Mouse (Mus musculus) CH12.LX (cell line): Measurements from ENCODE around the gene Tmem147. TPM values are rescaled to one million over a fixed set of nuclear protein-coding genes. Genes with fewer than 3 reads are reported as not detected.
"Not testable (repeated sequence)": the region's sequence is repeated elsewhere in the genome, so short reads cannot be mapped to it uniquely, and the experiment has no call there.

Experiments
- DNase-seq: peaks from one replicate; pipeline ENCODE4 v3.0.0-alpha.2; 2013; ENCODE audit errors: extremely low read depth
- H3K27ac ChIP-seq: 2 replicates; pipeline ENCODE4 v1.5.1; 2012; ENCODE audit warnings: low read depth, mild to moderate bottlenecking, control low read depth, moderate library complexity; ENCODE audit not compliant: insufficient read depth
- H3K27me3 ChIP-seq: replicated peaks from 2 replicates; pipeline ENCODE3; 2012; ENCODE audit warnings: inconsistent platforms
- H3K36me3 ChIP-seq, 2 experiments: replicated peaks in 1 of 2; 2 replicates each; pipeline versions ENCODE3 to v1.6.1; 2012; ENCODE audit warnings: inconsistent platforms in 1 of 2, low read length in 1 of 2, mild to moderate bottlenecking in 1 of 2, mixed read lengths in 1 of 2, moderate library complexity in 1 of 2; ENCODE audit not compliant: control insufficient read depth in 1 of 2, insufficient read depth in 1 of 2
- H3K4me1 ChIP-seq, 2 experiments: 2 replicates each; pipeline ENCODE4 v1.6.1; 2012; ENCODE audit warnings: inconsistent platforms in 1 of 2, moderate library complexity in 1 of 2; ENCODE audit not compliant: insufficient read depth in 2 of 2, control insufficient read depth in 1 of 2
- H3K4me2 ChIP-seq: 2 replicates; pipeline ENCODE4 v1.6.1; 2012; ENCODE audit warnings: low read depth, mild to moderate bottlenecking, control low read depth; ENCODE audit not compliant: poor library complexity, insufficient read depth, severe bottlenecking
- H3K4me3 ChIP-seq, 3 experiments: fragments of 150-350 bp in 1 of 3; sonication (generic) in 1 of 3; replicated peaks in 1 of 3; 2 replicates each; pipeline versions ENCODE3 to v1.5.1; 2011 to 2012; ENCODE audit warnings: low read depth in 2 of 3, low read length in 2 of 3, mild to moderate bottlenecking in 2 of 3, moderate library complexity in 2 of 3, control low read depth in 1 of 3, improper control_type of control experiment in 1 of 3, inconsistent platforms in 1 of 3, mixed read lengths in 1 of 3; ENCODE audit not compliant: poor library complexity in 1 of 3
- H3K79me2 ChIP-seq: replicated peaks from 2 replicates; pipeline ENCODE4 v1.6.1; 2012; ENCODE audit warnings: mild to moderate bottlenecking, moderate library complexity; ENCODE audit not compliant: control insufficient read depth, poor library complexity, insufficient read depth, severe bottlenecking; ENCODE audit errors: extremely low read depth
- H3K9ac ChIP-seq: 2 replicates; pipeline ENCODE4 v1.6.1; 2012; ENCODE audit warnings: low read depth, mild to moderate bottlenecking, control low read depth, moderate library complexity; ENCODE audit not compliant: insufficient read depth
- H3K9me3 ChIP-seq: replicated peaks from 2 replicates; pipeline ENCODE3; 2012; ENCODE audit warnings: low read length, inconsistent platforms, mixed read lengths
- CHD2 ChIP-seq: IDR thresholded peaks from 2 replicates; pipeline ENCODE4 v1.6.1; 2011; ENCODE audit warnings: low read length, improper control_type of control experiment
- EP300 ChIP-seq: IDR thresholded peaks from 2 replicates; pipeline ENCODE4 v1.6.1; 2011; ENCODE audit warnings: low read length, improper control_type of control experiment
- ETS1 ChIP-seq: conservative IDR thresholded peaks from 2 replicates; pipeline ENCODE4 v1.6.1; 2012; ENCODE audit warnings: low read depth, mild to moderate bottlenecking, inconsistent platforms, low read length, improper control_type of control experiment, moderate library complexity
- GABPA ChIP-seq: IDR thresholded peaks from 2 replicates; pipeline ENCODE4 v1.6.1; 2012; ENCODE audit warnings: low read depth, low read length, improper control_type of control experiment, inconsistent platforms; ENCODE audit not compliant: insufficient replicate concordance
- JUND ChIP-seq: conservative IDR thresholded peaks from 2 replicates; pipeline ENCODE4 v1.6.1; 2011; ENCODE audit warnings: low read depth, low read length, improper control_type of control experiment
- KAT2A ChIP-seq: IDR thresholded peaks from 2 replicates; pipeline ENCODE4 v1.6.1; 2012; ENCODE audit warnings: low read length, improper control_type of control experiment, inconsistent platforms; ENCODE audit not compliant: insufficient replicate concordance
- MAFK ChIP-seq: IDR thresholded peaks from 2 replicates; pipeline ENCODE4 v1.6.1; 2011; ENCODE audit warnings: low read length, improper control_type of control experiment; ENCODE audit not compliant: insufficient replicate concordance
- NELFE ChIP-seq: IDR thresholded peaks from 2 replicates; pipeline ENCODE4 v1.6.1; 2011; ENCODE audit warnings: low read depth, low read length, improper control_type of control experiment
- NRF1 ChIP-seq: IDR thresholded peaks from 2 replicates; pipeline ENCODE4 v1.6.1; 2014; ENCODE audit warnings: low read depth, mild to moderate bottlenecking, inconsistent platforms, low read length, improper control_type of control experiment, moderate library complexity
- POLR2A ChIP-seq: IDR thresholded peaks from 2 replicates; pipeline ENCODE4 v1.6.1; 2011; ENCODE audit warnings: low read depth, mild to moderate bottlenecking, improper control_type of control experiment, low read length
- POLR2AphosphoS2 ChIP-seq: IDR thresholded peaks from 2 replicates; pipeline ENCODE4 v1.6.1; 2011; ENCODE audit warnings: low read depth, low read length, improper control_type of control experiment
- RAD21 ChIP-seq: IDR thresholded peaks from 2 replicates; pipeline ENCODE4 v1.6.1; 2011; ENCODE audit warnings: low read depth, mild to moderate bottlenecking, low read length, improper control_type of control experiment, moderate library complexity
- RCOR1 ChIP-seq: conservative IDR thresholded peaks from 2 replicates; pipeline ENCODE4 v1.6.1; 2012; ENCODE audit warnings: low read depth, mild to moderate bottlenecking, inconsistent platforms, low read length, improper control_type of control experiment
- SMC3 ChIP-seq: IDR thresholded peaks from 2 replicates; pipeline ENCODE4 v1.6.1; 2011; ENCODE audit warnings: low read depth, low read length, improper control_type of control experiment
- TBP ChIP-seq: conservative IDR thresholded peaks from 2 replicates; pipeline ENCODE4 v1.6.1; 2011; ENCODE audit warnings: low read depth, low read length, improper control_type of control experiment
- UBTF ChIP-seq: IDR thresholded peaks from 2 replicates; pipeline ENCODE4 v1.6.1; 2012; ENCODE audit warnings: low read depth, mild to moderate bottlenecking, inconsistent platforms, low read length, improper control_type of control experiment, moderate library complexity
- dilution Hi-C: fragments of 300-500 bp; cut with MboI; formaldehyde crosslinking; loops from 2 replicates; pipeline ENCODE4 v1.14.3; 2020; ENCODE audit warnings: low sequenced_read_pairs; ENCODE audit not compliant: extremely low pct_unique_long_range_greater_than_20kb, extremely low pct_ligation_motif_present
- in situ Hi-C: fragments of 300-500 bp; cut with MboI; formaldehyde crosslinking; loops from 3 replicates; pipeline ENCODE4 v1.14.3; 2019; ENCODE audit warnings: low sequenced_read_pairs, low pct_ligation_motif_present, low pct_unique_long_range_greater_than_20kb, mixed read lengths
- polyA plus RNA-seq: library from polyadenylated mRNA; unstranded; fragments of >175 nt; gene quantifications from 2 replicates; pipeline ENCODE4 v1.2.1, GENCODE M21; 2012; ENCODE audit warnings: low read depth; ENCODE audit not compliant: insufficient read length
- total RNA-seq, 2 experiments: library from RNA; depleted of rRNA; stranded (reverse); fragments of 300-350 nt in 1 of 2; fragments of >200 nt in 1 of 2; gene quantifications; 2 replicates each; pipeline ENCODE4 v1.2.3; 2012 to 2014

The Tmem147 gene
- total and polyA plus RNA-seq, 3 experiments, result 137 to 152 (median 149) TPM

DNA sequence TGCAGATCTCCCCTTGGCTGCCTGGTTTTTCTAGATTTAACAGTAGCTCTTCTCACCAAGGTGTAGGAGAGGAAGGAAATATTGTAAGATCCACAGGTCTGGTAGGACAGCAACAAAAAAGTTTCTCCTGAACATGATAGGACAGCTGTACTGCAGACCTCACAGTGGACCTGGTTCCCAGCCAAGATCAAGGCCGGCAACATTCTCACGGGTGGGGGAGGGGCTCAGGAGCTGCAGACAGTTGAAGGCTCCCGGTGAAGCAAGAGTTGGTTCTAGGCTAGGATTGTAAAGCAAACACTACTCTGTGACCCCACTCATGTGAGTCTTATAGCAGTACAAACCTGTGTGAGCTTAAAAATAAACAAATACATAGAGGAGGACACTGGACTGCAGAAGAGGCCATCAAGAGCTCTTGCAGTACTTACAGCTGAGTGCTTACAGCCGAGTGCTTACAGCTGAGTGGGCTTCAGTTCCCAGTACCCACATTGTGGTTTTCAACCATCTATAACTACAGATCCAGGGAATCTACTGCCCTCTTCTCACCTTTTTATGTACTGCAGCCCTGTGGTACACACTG lies 14.8 kb upstream of the Tmem147 start:
- dilution Hi-C loops, result no loop called here
- Histone ChIP-seq H3K9ac (no peak overlapping the region), H3K4me2 (no peak overlapping the region), H3K4me1 (peaks cover 20 to 59% of the 10 kb centered on the region in 2 experiments), H3K27me3 (no peaks in the 10 kb centered on the region), H3K79me2 (no peaks in the 10 kb centered on the region), H3K27ac (no peak overlapping the region), H3K9me3 (peaks cover 5% of the 10 kb centered on the region), H3K4me3 (no peak overlapping the region), H3K36me3 (peaks cover 0 to 14% of the 10 kb centered on the region in 2 experiments)
- DNase-seq, result no peak
- in situ Hi-C loops, result no loop called here
- TF ChIP-seq JUND (no peak), KAT2A (no peak), MAFK (no peak), TBP (no peak), ETS1 (no peak), NELFE (no peak), NRF1 (no peak), POLR2AphosphoS2 (no peak), GABPA (no peak), RCOR1 (no peak), RAD21 (no peak), EP300 (no peak), CHD2 (no peak), UBTF (no peak), POLR2A (no peak), SMC3 (no peak)

- H3K4me2 ChIP-seq, result peak within 1 kb of the TSS; percentile 43; the same call in 1 of the 2 replicates
- peak within 1 kb of the TSS; percentile 79 for H3K27ac ChIP-seq
- H3K9ac ChIP-seq, dilution Hi-C loops, H3K27me3 ChIP-seq, H3K4me3 ChIP-seq, H3K79me2 ChIP-seq, H3K9me3 ChIP-seq, in situ Hi-C loops: not testable (repeated sequence)
- DNase-seq, result peak; percentile 74
- H3K4me1 ChIP-seq, result peaks cover 20 to 55% of the 10 kb centered on the region in 2 experiments
- peaks cover 0 to 14% of the 10 kb centered on the region in 2 experiments for H3K36me3 ChIP-seq
Observed at GRCm38 (mm10) chr7:30743617-30744016, 14.3 kb upstream of the Tmem147 start, which contains the start of gene Gapdhs. TSS of gene Gapdhs (minus strand) at chr7:30743681.
